Mouse (Mus musculus) monocyte, adult 5-6 weeks (primary cell): ENCODE measurements around the gene Txn1. TPM values are rescaled to one million over a fixed set of nuclear protein-coding genes. Genes with fewer than 3 reads are reported as not detected.

Experiments used
- ATAC-seq: fragments of 153-309, 156-312 bp; replicated peaks from 2 replicates; pipeline ENCODE4 v1.8.0; 2017; ENCODE audit warnings: mild to moderate bottlenecking; ENCODE audit not compliant: low TSS enrichment, insufficient number of reproducible peaks, severe bottlenecking, poor library complexity, low FRiP score
- total RNA-seq: library from RNA; stranded (forward); fragments of 200-1000, 200-491, 200-594 nt; gene quantifications from 3 replicates; pipeline ENCODE4 v1.2.3, GENCODE M21; 2017

Txn1 gene
- total RNA-seq, 1 experiment from 2014 or later: 128 TPM

DNA sequence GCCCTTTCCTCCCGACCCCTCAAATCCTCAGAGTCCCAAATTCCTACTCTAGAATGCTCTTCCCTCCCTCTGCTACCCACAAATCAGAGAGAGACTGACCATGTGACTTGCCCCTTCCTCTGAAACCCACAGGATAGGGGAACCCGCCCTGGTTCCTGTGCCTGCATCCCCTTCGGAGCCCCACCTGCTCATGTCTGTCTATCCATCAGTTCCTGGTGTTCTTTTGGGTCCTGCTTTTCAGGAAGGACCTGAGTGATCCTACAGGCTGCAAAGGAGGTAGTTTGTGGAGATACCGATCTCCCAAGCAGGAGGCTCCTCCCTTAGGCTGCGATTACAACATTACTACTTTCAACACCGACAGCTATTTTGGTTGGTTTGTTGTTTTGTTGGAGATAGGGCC lies 47.4 kb downstream of the Txn1 start:
- ATAC-seq: no peak

DNA sequence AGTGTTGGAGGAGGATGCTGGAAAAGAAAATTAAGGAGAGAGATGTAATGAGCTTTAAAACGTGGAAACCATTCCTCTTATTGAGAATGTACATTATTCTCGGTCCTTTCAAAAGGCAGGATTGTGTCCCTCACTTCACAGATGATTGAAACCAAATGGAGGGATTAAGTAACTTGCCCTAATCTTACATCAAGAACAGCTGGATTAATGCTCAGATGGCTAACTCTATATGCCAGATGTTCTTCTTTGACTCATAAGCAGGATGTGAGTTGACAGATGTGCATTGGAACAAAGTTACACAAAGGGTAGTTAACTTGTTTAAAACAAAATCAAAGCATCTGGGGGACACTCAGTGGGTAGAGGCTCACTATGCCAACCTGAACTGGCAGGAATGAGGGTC lies 49.5 kb downstream of the Txn1 start:
- ATAC-seq: no peak

DNA sequence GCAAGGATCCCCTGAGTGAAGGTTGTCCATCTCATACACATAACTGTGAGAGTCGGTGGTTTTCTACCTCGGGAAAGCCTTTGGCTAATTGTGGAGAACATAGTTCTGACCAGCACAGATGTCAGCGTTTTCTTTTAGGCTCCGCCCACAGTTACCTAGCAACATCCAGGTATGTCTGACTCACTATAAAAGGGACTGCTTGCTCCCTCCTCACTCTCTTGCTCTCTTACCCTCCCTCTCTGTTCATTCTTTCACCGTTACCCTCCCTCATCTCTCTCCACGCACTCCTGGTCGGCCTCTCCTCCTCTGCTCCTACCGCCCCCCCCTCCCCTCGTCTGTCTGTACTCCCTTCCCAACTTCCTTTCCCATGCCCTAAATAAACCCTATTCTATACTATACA lies 51.6 kb downstream of the Txn1 start:
- ATAC-seq: no peak

DNA sequence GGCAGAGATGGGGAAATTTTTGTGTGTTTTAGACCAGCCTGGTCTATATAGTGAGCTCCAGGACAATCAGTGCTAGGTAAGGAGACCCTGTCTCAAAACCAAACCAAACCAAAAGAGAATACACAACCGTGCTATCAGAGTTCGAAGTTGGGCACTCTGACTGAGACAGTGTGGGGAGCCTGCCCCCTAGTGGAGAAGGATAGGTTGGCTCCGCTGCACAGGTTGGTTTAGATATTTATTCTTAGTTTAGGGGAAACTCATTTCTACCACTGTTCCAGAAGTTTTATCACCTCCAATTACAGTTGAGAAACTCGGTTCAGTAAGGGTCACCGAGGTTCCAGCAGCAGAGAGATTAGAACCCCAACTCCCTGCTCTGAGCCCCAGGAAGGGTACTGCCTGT lies 52.0 kb downstream of the Txn1 start:
- ATAC-seq: peak; percentile 52

DNA sequence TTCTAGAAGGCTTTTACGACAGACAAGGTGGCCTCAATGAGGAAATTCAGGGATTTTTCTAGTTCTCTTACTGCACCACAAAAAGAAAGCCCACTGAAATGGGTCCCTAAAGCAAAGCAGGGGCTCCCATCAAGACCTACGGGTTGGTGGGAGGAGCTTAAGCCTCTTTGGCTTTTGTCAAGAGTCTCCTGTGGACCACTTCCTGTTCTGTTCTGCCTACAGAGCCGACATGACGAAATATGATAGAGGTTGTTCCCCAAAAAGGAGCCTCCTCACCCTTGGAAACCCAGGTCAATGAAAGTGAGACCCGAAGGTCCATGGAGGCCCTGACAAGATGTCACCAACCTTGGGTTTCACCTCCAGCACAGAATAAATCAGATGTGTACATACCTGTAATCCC lies 53.6 kb downstream of the Txn1 start:
- no peak for ATAC-seq

DNA sequence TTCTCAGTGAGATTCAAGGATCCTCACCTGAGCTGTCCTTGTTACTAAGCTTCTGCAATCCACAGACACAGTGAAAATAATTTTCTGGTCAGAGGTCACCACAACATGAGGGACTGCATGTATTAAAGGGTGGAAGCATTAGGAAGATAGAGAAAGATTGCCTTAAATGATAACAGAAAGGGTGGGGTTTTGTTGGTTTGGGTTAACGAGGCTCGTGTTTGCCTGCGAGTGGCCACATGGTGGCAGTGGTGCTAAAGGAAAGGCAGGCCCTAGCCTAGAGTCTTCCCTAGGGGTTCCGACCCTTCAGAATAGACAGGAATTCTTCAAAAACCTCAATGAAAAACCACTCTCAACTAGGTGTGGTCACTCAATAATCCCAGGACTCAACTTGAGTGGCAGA lies 55.0 kb downstream of the Txn1 start:
- no peak for ATAC-seq

DNA sequence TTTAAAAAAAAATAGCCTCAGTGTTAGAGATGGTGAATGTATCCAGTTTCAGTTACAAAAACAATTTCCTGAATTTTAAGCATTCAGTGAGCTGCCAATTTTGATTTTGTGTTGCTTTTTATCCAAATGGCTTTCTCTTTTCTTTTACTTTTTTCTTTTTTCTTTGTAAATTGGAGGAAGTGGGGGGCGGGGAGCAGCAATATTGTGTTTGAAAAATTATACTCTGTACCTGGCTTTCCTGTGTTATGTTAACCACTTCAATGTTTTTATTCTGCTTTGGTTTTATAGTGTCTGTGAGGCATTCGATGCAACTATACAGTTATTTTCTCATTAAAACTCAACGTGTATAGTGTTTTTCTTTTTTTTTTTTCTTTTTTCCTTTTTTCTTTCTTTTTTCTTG lies 59.6 kb downstream of the Txn1 start:
- no peak for ATAC-seq

DNA sequence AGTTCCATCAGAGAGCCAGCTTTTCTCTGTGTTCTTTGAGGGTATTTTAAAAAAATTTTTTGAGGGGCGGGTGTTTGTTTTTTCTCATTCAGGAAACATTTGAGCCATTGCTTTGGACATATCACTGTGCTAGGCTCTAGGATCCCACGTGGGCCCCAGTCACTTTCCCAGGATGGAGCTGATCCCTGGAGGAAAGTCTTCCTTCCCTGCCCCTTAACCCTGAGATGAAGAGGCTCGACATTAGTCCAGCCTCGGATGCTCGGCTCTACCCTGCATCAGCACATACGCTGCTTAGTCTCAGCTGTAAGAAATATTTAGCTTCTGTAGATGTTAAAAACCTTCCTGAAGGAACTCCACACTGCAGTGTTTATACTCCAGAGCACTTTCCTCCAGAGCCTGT lies 60.3 kb downstream of the Txn1 start:
- no peak for ATAC-seq

DNA sequence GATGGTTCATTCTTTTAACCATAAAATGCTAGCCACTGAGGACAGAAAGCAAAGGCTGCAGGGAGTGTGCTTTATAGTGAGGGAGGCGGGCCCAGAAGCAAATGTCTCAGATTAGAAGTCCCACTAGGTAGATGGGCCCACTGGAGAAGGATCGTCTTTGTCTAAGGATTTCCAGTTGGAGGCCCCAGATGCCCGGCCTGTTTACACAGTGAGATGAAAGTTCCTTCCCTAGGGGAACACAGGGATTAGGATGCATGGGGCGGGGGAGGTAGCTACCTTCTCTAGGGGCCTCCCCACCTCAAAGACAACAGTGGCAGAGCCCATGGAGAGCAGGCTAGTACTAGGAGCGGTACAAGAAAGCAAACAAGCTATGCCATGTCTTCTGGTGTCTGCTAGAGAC lies 61.1 kb downstream of the Txn1 start:
- no peak for ATAC-seq

Other genes starting within 250 kb of the Txn1 start
- gene Akap2, start 238.8 kb downstream of the Txn1 start, total RNA-seq: 0.67 to 1.3 TPM (median 0.96 TPM) in 3 replicates
- gene D630039A03Rik, start 40.1 kb downstream of the Txn1 start, total RNA-seq: 0.19 TPM in 1 of 3 replicates, not detected in the others
- not detected in 3 replicates for gene Txndc8, start 52.7 kb upstream of the Txn1 start, total RNA-seq